Mouse (Mus musculus): Measurements from ENCODE around the gene Tox2. TPM values are rescaled to one million over a fixed set of nuclear protein-coding genes. Genes with fewer than 3 reads are reported as not detected.

The Tox2 gene
- polyA plus RNA-seq, 1 experiment from 2014 or later: 24.6 TPM

GRCm38 (mm10) chr2:163237999-163238529 is 35.1 kb downstream of the Tox2 start:
- Histone ChIP-seq H3K4me3 (no peak overlapping the region), H3K9me3 (replicated peaks) (no peaks in the 10 kb centered on the region), H3K4me2 (replicated peaks) (no peak overlapping the region), H3K36me3 (no peaks in the 10 kb centered on the region), H3K27me3 (peaks cover 9% of the 10 kb centered on the region; the same call in 1 of the 2 replicates), H3K4me1 (peaks cover 36% of the 10 kb centered on the region), H3K9ac (no peak overlapping the region), H3K27ac (no peak overlapping the region)
- peak; percentile 17; the same call in 1 of the 2 replicates for ATAC-seq (ENCODE audit: low FRiP score)
- 70% methylated on average over 12 of the region's 12 CpGs for WGBS

GRCm38 (mm10) chr2:163239945-163240344 is 37.0 kb downstream of the Tox2 start:
- Histone ChIP-seq H3K36me3 (no peaks in the 10 kb centered on the region), H3K4me1 (peaks cover 39% of the 10 kb centered on the region), H3K27ac (no peak overlapping the region), H3K9me3 (replicated peaks) (no peaks in the 10 kb centered on the region), H3K4me3 (no peak overlapping the region), H3K9ac (no peak overlapping the region), H3K27me3 (peaks cover 8% of the 10 kb centered on the region; the same call in 1 of the 2 replicates), H3K4me2 (replicated peaks) (no peak overlapping the region)
- WGBS: 64% methylated on average over 8 of the region's 8 CpGs
- ATAC-seq (ENCODE audit: low FRiP score): no peak

- H3K4me2 ChIP-seq (replicated peaks): no peak overlapping the region
- no peak for ATAC-seq (ENCODE audit: low FRiP score)
- H3K9me3 ChIP-seq (replicated peaks): no peaks in the 10 kb centered on the region
- H3K27me3 ChIP-seq: peaks cover 2% of the 10 kb centered on the region; the same call in 1 of the 2 replicates
- H3K4me3 ChIP-seq: no peak overlapping the region
- H3K36me3 ChIP-seq: no peaks in the 10 kb centered on the region
- H3K9ac ChIP-seq: no peak overlapping the region
- WGBS: 14% methylated on average over 5 of the region's 5 CpGs
- H3K4me1 ChIP-seq: peaks cover 35% of the 10 kb centered on the region
- H3K27ac ChIP-seq: no peak overlapping the region
These were observed 38.9 kb downstream of the Tox2 start for GRCm38 (mm10) chr2:163241867-163242266.

- Histone ChIP-seq H3K4me2 (replicated peaks) (no peak overlapping the region), H3K36me3 (no peaks in the 10 kb centered on the region), H3K4me1 (peaks cover 32% of the 10 kb centered on the region)
These were observed 41.3 kb downstream of the Tox2 start for GRCm38 (mm10) chr2:163243917-163244852.

GRCm38 (mm10) chr2:163248912-163249311 is 46.0 kb downstream of the Tox2 start:
- H3K36me3 ChIP-seq: no peaks in the 10 kb centered on the region
- no peaks in the 10 kb centered on the region for H3K9me3 ChIP-seq (replicated peaks)
- peaks cover 23% of the 10 kb centered on the region for H3K4me1 ChIP-seq
- no peak overlapping the region for H3K4me3 ChIP-seq
- no peaks in the 10 kb centered on the region for H3K27me3 ChIP-seq
- ATAC-seq (ENCODE audit: low FRiP score): no peak
- no peak overlapping the region for H3K27ac ChIP-seq
- 80% methylated on average over 7 of the region's 7 CpGs for WGBS
- no peak overlapping the region for H3K4me2 ChIP-seq (replicated peaks)
- no peak overlapping the region for H3K9ac ChIP-seq

More at GRCm38 (mm10) chr2:163243917-163244852, 41.3 kb downstream of the Tox2 start:
- WGBS: 69% methylated on average over 12 of the region's 12 CpGs
- Histone ChIP-seq H3K27me3 (peaks cover 2% of the 10 kb centered on the region; the same call in 1 of the 2 replicates), H3K9me3 (replicated peaks) (no peaks in the 10 kb centered on the region), H3K9ac (no peak overlapping the region), H3K4me3 (no peak overlapping the region), H3K27ac (no peak overlapping the region)
- no peak for ATAC-seq (ENCODE audit: low FRiP score)

GRCm38 (mm10) chr2:163252645-163253044 is 49.7 kb downstream of the Tox2 start:
- H3K4me2 ChIP-seq (replicated peaks): no peak overlapping the region
- H3K27ac ChIP-seq: peak overlapping the region; percentile 63; the same call in 1 of the 2 replicates
- WGBS: 86% methylated on average over 2 of the region's 2 CpGs
- no peaks in the 10 kb centered on the region for H3K27me3 ChIP-seq
- no peak for ATAC-seq (ENCODE audit: low FRiP score)
- H3K9me3 ChIP-seq (replicated peaks): no peaks in the 10 kb centered on the region
- H3K9ac ChIP-seq: no peak overlapping the region
- H3K4me3 ChIP-seq: no peak overlapping the region
- peaks cover 7% of the 10 kb centered on the region for H3K4me1 ChIP-seq
- H3K36me3 ChIP-seq: no peaks in the 10 kb centered on the region

GRCm38 (mm10) chr2:163253248-163254099 is 50.5 kb downstream of the Tox2 start:
- no peaks in the 10 kb centered on the region for H3K36me3 ChIP-seq
- H3K27ac ChIP-seq: peak overlapping the region; percentile 63
- H3K27me3 ChIP-seq: no peaks in the 10 kb centered on the region
- WGBS: 77% methylated on average over 22 of the region's 22 CpGs
- H3K4me2 ChIP-seq (replicated peaks): no peak overlapping the region
- H3K9ac ChIP-seq: no peak overlapping the region; the same call in 1 of the 2 replicates
- ATAC-seq (ENCODE audit: low FRiP score): no peak
- H3K9me3 ChIP-seq (replicated peaks): no peaks in the 10 kb centered on the region
- peaks cover 7% of the 10 kb centered on the region for H3K4me1 ChIP-seq
- H3K4me3 ChIP-seq: no peak overlapping the region

- no peak overlapping the region for H3K9ac ChIP-seq
- H3K27ac ChIP-seq: 0 out of 2 replicates have a peak overlapping the region, but pooled peaks have one; percentile 40
- no peaks in the 10 kb centered on the region for H3K27me3 ChIP-seq
- H3K4me2 ChIP-seq (replicated peaks): no peak overlapping the region
- ATAC-seq (ENCODE audit: low FRiP score): no peak
- H3K36me3 ChIP-seq: no peaks in the 10 kb centered on the region
- H3K4me1 ChIP-seq: peaks cover 7% of the 10 kb centered on the region
- H3K9me3 ChIP-seq (replicated peaks): no peaks in the 10 kb centered on the region
- no peak overlapping the region for H3K4me3 ChIP-seq
- WGBS: 89% methylated on average over 6 of the region's 6 CpGs
These were observed 51.3 kb downstream of the Tox2 start for GRCm38 (mm10) chr2:163254228-163254627.

- WGBS: 60% methylated on average over 1 of the region's 1 CpGs
- peaks cover 15% of the 10 kb centered on the region for H3K4me1 ChIP-seq
- H3K36me3 ChIP-seq: no peaks in the 10 kb centered on the region
- no peaks in the 10 kb centered on the region for H3K27me3 ChIP-seq
- no peak for ATAC-seq (ENCODE audit: low FRiP score)
- no peak overlapping the region for H3K4me2 ChIP-seq (replicated peaks)
- no peak overlapping the region for H3K27ac ChIP-seq
- no peak overlapping the region for H3K9ac ChIP-seq
- no peaks in the 10 kb centered on the region for H3K9me3 ChIP-seq (replicated peaks)
- no peak overlapping the region for H3K4me3 ChIP-seq
These were observed 53.8 kb downstream of the Tox2 start for GRCm38 (mm10) chr2:163256765-163257164.

GRCm38 (mm10) chr2:163261362-163262054 is 58.6 kb downstream of the Tox2 start:
- 69% methylated on average over 6 of the region's 6 CpGs for WGBS
- no peaks in the 10 kb centered on the region for H3K9me3 ChIP-seq (replicated peaks)
- H3K27me3 ChIP-seq: no peaks in the 10 kb centered on the region
- H3K4me2 ChIP-seq (replicated peaks): no peak overlapping the region
- H3K27ac ChIP-seq: no peak overlapping the region
- no peak overlapping the region for H3K4me3 ChIP-seq
- H3K36me3 ChIP-seq: no peaks in the 10 kb centered on the region
- no peak for ATAC-seq (ENCODE audit: low FRiP score)
- no peak overlapping the region for H3K9ac ChIP-seq
- H3K4me1 ChIP-seq: peaks cover 8% of the 10 kb centered on the region

- H3K9me3 ChIP-seq (replicated peaks): no peaks in the 10 kb centered on the region
- WGBS: 84% methylated on average over 4 of the region's 4 CpGs
- no peak for ATAC-seq (ENCODE audit: low FRiP score)
- no peak overlapping the region for H3K9ac ChIP-seq
- no peak overlapping the region for H3K4me2 ChIP-seq (replicated peaks)
- peaks cover 8% of the 10 kb centered on the region for H3K4me1 ChIP-seq
- H3K4me3 ChIP-seq: no peak overlapping the region
- no peaks in the 10 kb centered on the region for H3K27me3 ChIP-seq
- H3K27ac ChIP-seq: no peak overlapping the region
- no peaks in the 10 kb centered on the region for H3K36me3 ChIP-seq
These were observed 59.1 kb downstream of the Tox2 start for GRCm38 (mm10) chr2:163262055-163262420.
